Mouse (Mus musculus) liver, postnatal 0 days (tissue): ENCODE results near the gene Yap1.

Source experiments
- CTCF ChIP-seq: sonication (generic); IDR thresholded peaks from 2 replicates; pipeline ENCODE4 v1.5.1; 2016; ENCODE audit warnings: antibody characterized with exemption, low read depth
- EP300 ChIP-seq: IDR thresholded peaks from 2 replicates; pipeline ENCODE4 v1.6.1; 2016; ENCODE audit warnings: antibody characterized with exemption, low read depth, mild to moderate bottlenecking

DNA sequence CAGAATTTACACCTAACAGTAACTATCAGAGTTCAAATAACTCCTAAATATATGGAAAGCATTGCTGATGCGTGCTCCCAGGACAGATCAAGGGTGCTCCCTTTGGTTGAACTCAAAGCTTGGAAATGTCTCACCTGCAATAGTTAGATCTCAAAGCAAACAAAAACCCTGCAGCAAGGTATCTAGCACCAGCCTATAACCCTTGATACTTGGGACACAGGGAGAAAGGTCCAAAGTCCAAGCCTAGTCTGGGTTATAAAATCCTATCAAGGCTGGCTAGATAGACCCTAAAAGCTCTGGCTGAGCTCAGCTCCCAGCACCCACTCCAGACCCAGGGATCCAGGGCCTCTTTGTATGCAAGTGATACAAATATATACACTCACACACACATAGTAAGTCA is 36.4 kb downstream of the Yap1 start:
- no peak for TF ChIP-seq EP300
- no peak for TF ChIP-seq CTCF
